Mouse (Mus musculus): ENCODE measurements at regions not wholly inside any gene's neighbourhood (a gene's known extent, or its start where the extent isn't known, plus 50 kb on each side); places are given as distances from the start of the nearest gene placed in this dataset.

- peak; percentile 26 for DNase-seq (ENCODE audit: low read depth, low spot score)
Measured at GRCm38 (mm10) chr4:17629367-17629766, 1975.9 kb upstream of the Gm12353 start.

GRCm38 (mm10) chr4:17635549-17636530 is 1969.4 kb upstream of the Gm12353 start:
- peak; percentile 95 for DNase-seq (ENCODE audit: low read depth, low spot score)

DNA sequence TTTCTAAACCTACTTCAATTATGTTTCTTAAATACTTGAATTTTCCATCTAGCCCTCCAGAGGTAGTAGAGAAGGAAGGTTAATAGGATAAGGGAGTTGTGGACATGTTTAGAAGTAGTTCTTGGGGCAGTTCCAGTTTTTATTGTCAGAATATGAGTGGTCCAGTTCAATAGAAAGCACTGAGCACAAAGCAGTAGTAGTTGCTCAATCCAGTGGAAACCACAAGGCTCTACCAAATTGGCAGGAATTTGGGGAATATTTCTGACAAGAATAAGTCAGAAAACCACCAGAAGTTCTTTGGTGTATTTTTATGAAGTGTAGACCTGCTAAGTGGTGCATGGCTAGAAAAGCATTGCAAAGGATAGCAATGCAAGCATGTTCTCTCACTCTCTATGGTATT is 1958.5 kb upstream of the Gm12353 start:
- DNase-seq (ENCODE audit: low read depth, low spot score), result no peak

- DNase-seq (ENCODE audit: low read depth, low spot score), result no peak
Measured at GRCm38 (mm10) chr4:17649350-17649749, 1955.9 kb upstream of the Gm12353 start.

- DNase-seq (ENCODE audit: low read depth, low spot score), result no peak
Measured at GRCm38 (mm10) chr4:17653551-17653950, 1951.7 kb upstream of the Gm12353 start.

- DNase-seq (ENCODE audit: low read depth, low spot score), result no peak
Measured at GRCm38 (mm10) chr4:17667267-17667850, 1937.9 kb upstream of the Gm12353 start.

Measured in telencephalon, adult 2 months (tissue).